Mouse (Mus musculus): ENCODE results near the gene Kcnma1. TPM values are rescaled to one million over a fixed set of nuclear protein-coding genes. Genes with fewer than 3 reads are reported as not detected.

Kcnma1 gene
- polyA plus RNA-seq, 1 experiment from 2014 or later = 2.7 TPM

DNA sequence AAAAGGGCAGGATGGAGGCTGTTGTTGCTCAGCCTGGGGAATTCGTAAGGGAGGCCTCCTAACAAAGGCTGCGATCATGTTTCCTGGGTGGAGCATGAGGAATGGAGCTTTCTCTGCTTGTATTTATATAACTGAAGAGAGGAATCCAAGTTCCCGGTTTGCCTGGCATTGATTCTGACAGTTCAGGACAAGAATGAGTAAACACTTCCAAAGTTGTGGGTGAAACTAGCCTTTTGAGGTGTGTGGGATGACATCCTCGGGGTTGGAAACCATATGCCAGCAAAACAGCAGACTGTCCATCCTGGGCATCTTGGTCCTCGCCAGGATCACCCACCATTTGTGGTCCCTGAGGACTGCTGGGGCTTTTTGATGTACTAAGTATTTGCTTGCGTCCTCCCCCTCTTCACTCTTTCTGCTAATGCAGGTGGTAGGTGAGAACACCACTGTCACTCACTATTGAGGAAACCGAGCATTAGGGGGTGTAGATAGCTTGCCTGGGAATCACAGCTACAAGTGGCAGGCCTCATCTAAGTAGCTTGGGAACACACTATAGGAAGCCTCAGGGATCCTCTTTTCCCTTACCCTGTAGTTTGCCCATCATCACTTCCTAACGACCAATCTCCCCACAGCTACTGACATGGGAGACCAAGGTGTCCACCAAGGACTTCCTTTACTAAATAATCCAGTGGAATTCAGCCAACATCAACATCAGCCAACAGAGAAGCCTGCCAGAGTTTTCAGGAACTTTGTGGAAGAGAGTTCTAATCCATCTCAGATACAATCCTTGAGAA is 482.4 kb downstream of the Kcnma1 start:
- Histone ChIP-seq H3K36me3 (no peaks in the 10 kb centered on the region), H3K27ac (replicated peaks) (no peak overlapping the region), H3K9me3 (no peaks in the 10 kb centered on the region), H3K4me3 (no peak overlapping the region), H3K27me3 (peaks cover 3% of the 10 kb centered on the region; the same call in 1 of the 2 replicates), H3K9ac (replicated peaks) (no peak overlapping the region), H3K4me1 (no peaks in the 10 kb centered on the region), H3K4me2 (replicated peaks) (no peak overlapping the region)
- ATAC-seq (ENCODE audit: low FRiP score, low read depth) = no peak
- 79% methylated on average over 8 of the region's 8 CpGs for WGBS

GRCm38 (mm10) chr14:23529720-23530119 is 484.6 kb downstream of the Kcnma1 start:
- Histone ChIP-seq H3K4me2 (replicated peaks) (no peak overlapping the region), H3K27me3 (peaks cover 3% of the 10 kb centered on the region; the same call in 1 of the 2 replicates), H3K4me3 (no peak overlapping the region), H3K9me3 (no peaks in the 10 kb centered on the region), H3K27ac (replicated peaks) (no peak overlapping the region), H3K9ac (replicated peaks) (no peak overlapping the region), H3K36me3 (no peaks in the 10 kb centered on the region), H3K4me1 (no peaks in the 10 kb centered on the region)
- WGBS = 10% methylated on average over 4 of the region's 4 CpGs
- ATAC-seq (ENCODE audit: low FRiP score, low read depth) = no peak

- no peak overlapping the region for H3K4me2 ChIP-seq (replicated peaks)
- no peaks in the 10 kb centered on the region for H3K36me3 ChIP-seq
- H3K4me3 ChIP-seq = no peak overlapping the region
- no peaks in the 10 kb centered on the region for H3K4me1 ChIP-seq
- H3K27ac ChIP-seq (replicated peaks) = no peak overlapping the region
- no peak overlapping the region for H3K9ac ChIP-seq (replicated peaks)
- WGBS = 39% methylated on average over 1 of the region's 1 CpGs
- H3K27me3 ChIP-seq = peaks cover 3% of the 10 kb centered on the region; the same call in 1 of the 2 replicates
- H3K9me3 ChIP-seq = no peaks in the 10 kb centered on the region
- no peak for ATAC-seq (ENCODE audit: low FRiP score, low read depth)
Observed at GRCm38 (mm10) chr14:23529229-23529628, 485.1 kb downstream of the Kcnma1 start.

DNA sequence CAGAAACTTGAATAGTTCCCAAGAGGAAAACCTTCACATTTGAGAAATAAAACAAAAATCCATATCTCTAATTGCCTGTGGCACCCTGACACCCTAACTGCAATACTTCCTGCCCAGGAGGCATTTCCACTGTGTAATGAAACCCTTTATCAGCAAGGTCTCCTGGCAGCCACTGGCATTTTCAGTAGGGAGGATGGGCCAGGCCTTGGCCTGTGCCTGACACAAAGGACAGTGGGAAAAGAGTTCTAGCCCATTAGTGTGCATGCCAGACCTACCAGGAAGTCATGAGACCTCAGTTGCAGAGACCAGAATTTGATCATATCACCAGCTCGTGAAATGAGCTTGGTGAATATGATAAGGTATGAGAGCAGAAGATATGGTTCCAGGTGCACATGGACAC is 488.4 kb downstream of the Kcnma1 start:
- H3K4me1 ChIP-seq = no peaks in the 10 kb centered on the region
- H3K27me3 ChIP-seq = no peaks in the 10 kb centered on the region; the same call in 1 of the 2 replicates
- no peak overlapping the region for H3K4me2 ChIP-seq (replicated peaks)
- H3K9me3 ChIP-seq = no peaks in the 10 kb centered on the region
- no peak overlapping the region for H3K4me3 ChIP-seq
- H3K9ac ChIP-seq (replicated peaks) = no peak overlapping the region
- WGBS = 88% methylated on average over 1 of the region's 1 CpGs
- no peak for ATAC-seq (ENCODE audit: low FRiP score, low read depth)
- no peak overlapping the region for H3K27ac ChIP-seq (replicated peaks)
- no peaks in the 10 kb centered on the region for H3K36me3 ChIP-seq

- Histone ChIP-seq H3K9me3 (no peaks in the 10 kb centered on the region), H3K4me3 (no peak overlapping the region), H3K27me3 (no peaks in the 10 kb centered on the region), H3K9ac (replicated peaks) (no peak overlapping the region), H3K4me2 (replicated peaks) (no peak overlapping the region), H3K4me1 (no peaks in the 10 kb centered on the region), H3K36me3 (no peaks in the 10 kb centered on the region), H3K27ac (replicated peaks) (no peak overlapping the region)
- WGBS = 84% methylated on average over 6 of the region's 6 CpGs
- no peak for ATAC-seq (ENCODE audit: low FRiP score, low read depth)
Observed at GRCm38 (mm10) chr14:23523825-23524491, 490.3 kb downstream of the Kcnma1 start.

DNA sequence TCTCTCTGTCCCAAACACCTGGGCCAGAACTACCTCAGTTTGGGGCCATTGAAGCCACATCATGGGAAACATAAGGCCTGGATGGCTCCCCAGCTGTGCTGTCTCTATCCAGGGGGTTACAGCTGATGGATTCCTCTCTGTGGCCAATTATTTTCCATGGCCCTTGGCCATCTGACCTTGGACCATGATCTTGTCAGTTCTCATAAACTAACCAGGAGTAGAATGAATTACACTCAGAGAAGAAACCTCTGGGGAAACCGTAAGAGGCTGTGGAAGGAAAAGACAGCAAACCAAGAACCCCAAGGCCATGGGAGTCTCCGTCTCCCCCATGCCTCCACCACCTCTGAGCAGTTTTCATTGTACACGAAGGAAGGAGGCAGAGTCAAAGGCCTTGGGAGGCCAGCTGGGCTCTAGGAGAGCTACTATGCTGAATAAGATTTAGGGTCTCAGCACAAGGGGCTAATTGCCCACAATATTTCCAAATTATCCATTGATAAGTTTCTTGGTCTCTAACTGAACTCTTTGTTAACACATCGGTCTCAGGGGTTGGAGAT is 491.6 kb downstream of the Kcnma1 start:
- Histone ChIP-seq H3K9me3 (no peaks in the 10 kb centered on the region), H3K36me3 (no peaks in the 10 kb centered on the region), H3K27ac (replicated peaks) (no peak overlapping the region), H3K9ac (replicated peaks) (no peak overlapping the region), H3K4me3 (no peak overlapping the region), H3K4me1 (no peaks in the 10 kb centered on the region), H3K27me3 (no peaks in the 10 kb centered on the region), H3K4me2 (replicated peaks) (no peak overlapping the region)
- ATAC-seq (ENCODE audit: low FRiP score, low read depth) = no peak
- WGBS = 78% methylated on average over 4 of the region's 4 CpGs

DNA sequence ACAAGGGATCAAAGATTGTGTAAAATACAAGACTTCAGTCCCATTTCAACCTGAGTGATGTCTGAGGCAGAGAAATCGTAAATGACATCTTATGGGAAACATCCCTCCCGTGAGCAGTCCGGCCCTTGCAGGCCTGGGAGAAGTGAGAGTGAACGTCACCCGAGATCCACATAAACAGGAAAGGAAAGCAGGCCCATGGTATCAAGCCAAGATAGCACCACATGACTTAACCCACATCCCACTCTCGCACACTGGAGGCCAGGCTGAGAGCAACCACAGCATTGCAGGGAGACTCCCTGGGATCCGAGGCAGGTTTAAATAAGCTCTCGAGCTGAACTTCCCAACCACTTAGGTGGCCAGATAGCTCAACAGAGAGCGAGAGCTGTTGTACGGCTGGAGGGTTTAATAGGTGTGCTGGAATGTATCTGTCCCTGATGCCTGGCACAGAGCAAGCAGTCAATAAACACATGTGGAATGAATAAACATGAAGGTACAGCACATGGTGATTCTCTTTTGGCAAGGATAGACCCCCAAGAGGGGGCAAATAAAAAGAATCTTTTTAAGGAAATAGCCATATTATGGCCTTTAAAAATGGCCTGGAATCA is 493.1 kb downstream of the Kcnma1 start:
- no peak overlapping the region for H3K9ac ChIP-seq (replicated peaks)
- H3K27me3 ChIP-seq = no peaks in the 10 kb centered on the region
- 85% methylated on average over 10 of the region's 10 CpGs for WGBS
- H3K9me3 ChIP-seq = no peaks in the 10 kb centered on the region
- no peak for ATAC-seq (ENCODE audit: low FRiP score, low read depth)
- H3K27ac ChIP-seq (replicated peaks) = no peak overlapping the region
- H3K4me2 ChIP-seq (replicated peaks) = no peak overlapping the region
- no peak overlapping the region for H3K4me3 ChIP-seq
- no peaks in the 10 kb centered on the region for H3K4me1 ChIP-seq
- no peaks in the 10 kb centered on the region for H3K36me3 ChIP-seq

DNA sequence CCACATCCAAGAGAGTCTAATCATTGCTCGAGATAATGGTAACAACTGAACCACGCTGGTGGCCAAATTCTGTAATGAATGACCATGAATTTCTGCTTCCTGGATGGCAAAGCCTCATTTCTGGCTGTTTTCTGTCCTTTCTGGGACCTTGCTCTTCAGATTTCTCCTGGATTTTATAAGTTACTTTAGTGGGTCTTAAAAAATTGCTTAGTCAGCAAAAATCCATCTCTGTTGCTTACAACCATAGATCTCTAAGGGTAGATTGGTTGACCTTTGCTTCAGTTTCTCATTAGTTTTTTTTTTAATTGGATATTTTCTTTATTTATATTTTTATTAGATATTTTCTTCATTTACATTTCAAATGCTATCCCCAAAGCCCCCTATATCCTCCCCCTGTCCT is 496.9 kb downstream of the Kcnma1 start:
- H3K9me3 ChIP-seq = no peaks in the 10 kb centered on the region
- 85% methylated on average over 2 of the region's 2 CpGs for WGBS
- no peak overlapping the region for H3K4me2 ChIP-seq (replicated peaks)
- H3K27me3 ChIP-seq = no peaks in the 10 kb centered on the region
- no peaks in the 10 kb centered on the region for H3K36me3 ChIP-seq
- H3K27ac ChIP-seq (replicated peaks) = no peak overlapping the region
- ATAC-seq (ENCODE audit: low FRiP score, low read depth) = no peak
- no peaks in the 10 kb centered on the region for H3K4me1 ChIP-seq
- H3K4me3 ChIP-seq = no peak overlapping the region
- no peak overlapping the region for H3K9ac ChIP-seq (replicated peaks)

DNA sequence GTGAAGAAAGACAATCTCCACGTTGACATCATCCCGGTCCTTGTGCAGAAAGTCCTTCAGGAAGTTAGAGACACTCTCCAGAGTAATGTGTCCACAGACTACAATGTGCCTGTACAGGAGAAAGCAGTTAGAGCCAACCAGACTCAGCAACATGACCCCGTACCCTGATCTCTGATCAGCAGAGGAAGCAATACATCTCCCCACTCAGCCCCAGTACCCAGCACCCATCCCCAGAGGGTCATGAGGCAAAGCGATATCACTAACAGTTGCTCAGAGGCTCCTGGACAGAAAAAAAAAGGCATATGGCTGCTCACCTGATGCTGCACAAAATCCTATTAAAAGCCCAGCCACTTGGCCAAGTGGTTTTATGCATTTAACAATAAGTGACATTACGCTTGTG is 504.5 kb downstream of the Kcnma1 start:
- Histone ChIP-seq H3K9ac (replicated peaks) (no peak overlapping the region), H3K36me3 (no peaks in the 10 kb centered on the region), H3K4me3 (no peak overlapping the region), H3K4me2 (replicated peaks) (no peak overlapping the region), H3K27ac (replicated peaks) (no peak overlapping the region), H3K27me3 (no peaks in the 10 kb centered on the region), H3K4me1 (no peaks in the 10 kb centered on the region; the same call in 1 of the 2 replicates), H3K9me3 (no peaks in the 10 kb centered on the region)
- WGBS = 87% methylated on average over 5 of the region's 5 CpGs
- no peak for ATAC-seq (ENCODE audit: low FRiP score, low read depth)

DNA sequence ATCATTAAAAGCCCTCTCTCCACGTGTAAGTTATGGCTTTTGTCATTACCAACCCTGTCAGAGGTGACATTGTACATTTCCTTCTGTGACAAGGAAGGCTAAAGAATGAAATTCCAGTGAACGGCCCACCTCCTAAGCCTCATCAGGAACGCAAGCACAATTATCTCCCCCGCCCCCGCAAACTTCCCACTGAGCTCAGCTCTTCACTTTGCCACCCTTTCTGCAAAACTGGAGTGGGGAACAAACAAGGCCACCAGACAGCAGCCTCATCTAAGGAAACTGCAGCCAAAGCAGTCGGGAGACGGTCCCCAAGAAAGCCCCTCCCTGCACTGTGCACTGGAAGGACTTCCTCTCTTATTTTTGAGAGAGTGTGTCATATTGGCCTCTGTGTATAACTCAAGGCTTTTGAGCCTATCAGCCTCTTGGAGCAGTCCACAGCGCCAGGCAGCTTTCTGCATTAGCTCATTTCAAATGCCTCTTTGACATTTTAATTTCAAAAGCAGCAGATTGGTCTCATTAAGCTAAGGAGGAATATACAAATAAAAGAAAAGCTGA is 512.0 kb downstream of the Kcnma1 start:
- no peak for ATAC-seq (ENCODE audit: low FRiP score, low read depth)
- H3K9me3 ChIP-seq = no peaks in the 10 kb centered on the region
- H3K4me1 ChIP-seq = peaks cover 6% of the 10 kb centered on the region; the same call in 1 of the 2 replicates
- H3K4me3 ChIP-seq = no peak overlapping the region
- no peak overlapping the region for H3K27ac ChIP-seq (replicated peaks)
- no peak overlapping the region for H3K4me2 ChIP-seq (replicated peaks)
- no peak overlapping the region for H3K9ac ChIP-seq (replicated peaks)
- no peaks in the 10 kb centered on the region for H3K27me3 ChIP-seq
- WGBS = 53% methylated on average over 8 of the region's 8 CpGs
- H3K36me3 ChIP-seq = no peaks in the 10 kb centered on the region

DNA sequence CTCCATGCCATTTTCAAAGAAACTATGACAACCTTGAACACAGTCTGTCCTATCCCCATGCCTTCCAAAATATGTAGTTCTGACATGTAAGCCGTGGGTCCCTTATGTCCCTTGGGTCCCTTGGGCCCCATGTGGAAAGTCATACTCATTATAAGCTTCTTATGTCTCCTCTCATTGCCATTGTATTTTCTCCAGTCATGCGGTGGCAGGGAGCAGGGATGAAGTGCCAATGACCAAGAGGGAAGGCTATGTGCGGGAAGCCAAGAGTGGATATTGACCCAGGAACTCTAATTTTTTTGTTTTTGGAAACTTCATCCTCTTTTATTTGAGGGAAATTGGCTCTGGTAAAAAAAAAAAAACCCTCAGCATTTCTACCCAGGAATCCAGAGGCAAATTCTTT is 517.5 kb downstream of the Kcnma1 start:
- no peak overlapping the region for H3K27ac ChIP-seq (replicated peaks)
- WGBS = 83% methylated on average over 3 of the region's 3 CpGs
- H3K9ac ChIP-seq (replicated peaks) = no peak overlapping the region
- H3K4me2 ChIP-seq (replicated peaks) = no peak overlapping the region
- no peaks in the 10 kb centered on the region for H3K27me3 ChIP-seq
- no peak for ATAC-seq (ENCODE audit: low FRiP score, low read depth)
- H3K36me3 ChIP-seq = no peaks in the 10 kb centered on the region
- H3K9me3 ChIP-seq = no peaks in the 10 kb centered on the region
- H3K4me1 ChIP-seq = no peaks in the 10 kb centered on the region; the same call in 1 of the 2 replicates
- no peak overlapping the region for H3K4me3 ChIP-seq
